Mouse (Mus musculus): ENCODE measurements around the gene Topbp1. TPM values are rescaled to one million over a fixed set of nuclear protein-coding genes. Genes with fewer than 3 reads are reported as not detected.

The Topbp1 gene
- 10 to 100 TPM; 20.5 to 27.4 TPM for total RNA-seq (2021)
- long read RNA-seq, experiment 1, full-length matches to known transcripts = 4 of 7 reads
- long read RNA-seq, experiment 1, partial matches to known transcripts = 2 of 7 reads
- long read RNA-seq, experiment 1, other reads (novel, unspliced or antisense) = 1 of 7 reads
- long read RNA-seq, experiment 2, full-length matches to known transcripts = 7 of 16 reads
- long read RNA-seq, experiment 2, partial matches to known transcripts = 7 of 16 reads
- long read RNA-seq, experiment 2, other reads (novel, unspliced or antisense) = 2 of 16 reads

- peak; percentile 85 to 94 for DNase-seq (ENCODE audit: low spot score in 2 of 2)
Observed at GRCm38 (mm10) chr9:103304927-103305326, at the start of gene Topbp1, which contains the start of gene 1300017J02Rik. Gene Topbp1, plus strand, starts transcription at chr9:103305215. Gene 1300017J02Rik, minus strand, starts transcription at chr9:103305082.

- DNase-seq (ENCODE audit: low spot score in 2 of 2) = no peak
Observed at GRCm38 (mm10) chr9:103265778-103266177, 39.2 kb upstream of the Topbp1 start.

- DNase-seq (ENCODE audit: low spot score in 2 of 2) = no peak
Observed at GRCm38 (mm10) chr9:103271104-103271503, 33.9 kb upstream of the Topbp1 start.

- DNase-seq (ENCODE audit: low spot score in 2 of 2) = no peak
Observed at GRCm38 (mm10) chr9:103274819-103275218, 30.2 kb upstream of the Topbp1 start.

GRCm38 (mm10) chr9:103275676-103276075 lies 29.3 kb upstream of the Topbp1 start:
- no peak for DNase-seq (ENCODE audit: low spot score in 2 of 2)

GRCm38 (mm10) chr9:103276876-103277275 lies 28.1 kb upstream of the Topbp1 start:
- no peak for DNase-seq (ENCODE audit: low spot score in 2 of 2)

GRCm38 (mm10) chr9:103286396-103286795 lies 18.6 kb upstream of the Topbp1 start:
- DNase-seq (ENCODE audit: low spot score in 2 of 2) = no peak

GRCm38 (mm10) chr9:103286901-103287422 lies 18.1 kb upstream of the Topbp1 start:
- DNase-seq (ENCODE audit: low spot score in 2 of 2) = no peak

GRCm38 (mm10) chr9:103287840-103288488 lies 17.1 kb upstream of the Topbp1 start:
- DNase-seq (ENCODE audit: low spot score in 2 of 2) = no peak

- no peak for DNase-seq (ENCODE audit: low spot score in 2 of 2)
Observed at GRCm38 (mm10) chr9:103288489-103289180, 16.4 kb upstream of the Topbp1 start.

- DNase-seq (ENCODE audit: low spot score in 2 of 2) = no peak
Observed at GRCm38 (mm10) chr9:103294507-103294906, 10.5 kb upstream of the Topbp1 start.

- DNase-seq (ENCODE audit: low spot score in 2 of 2) = no peak
Observed at GRCm38 (mm10) chr9:103301086-103301485, 3.9 kb upstream of the Topbp1 start.

- no peak for DNase-seq (ENCODE audit: low spot score in 2 of 2)
Observed at GRCm38 (mm10) chr9:103302239-103302638, 2.8 kb upstream of the Topbp1 start.

- DNase-seq (ENCODE audit: low spot score in 2 of 2) = peak; percentile 50 to 76
Observed at GRCm38 (mm10) chr9:103302666-103303065, 2.3 kb upstream of the Topbp1 start.

- DNase-seq (ENCODE audit: low spot score in 2 of 2) = no peak
Observed at GRCm38 (mm10) chr9:103305332-103306041, 472 bp downstream of the Topbp1 start.

- DNase-seq (ENCODE audit: low spot score in 2 of 2) = no peak
Observed at GRCm38 (mm10) chr9:103309832-103310231, 4.8 kb downstream of the Topbp1 start.

- no peak for DNase-seq (ENCODE audit: low spot score in 2 of 2)
Observed at GRCm38 (mm10) chr9:103324678-103325077, 19.7 kb downstream of the Topbp1 start.

GRCm38 (mm10) chr9:103326449-103326848 lies 21.4 kb downstream of the Topbp1 start:
- DNase-seq (ENCODE audit: low spot score in 2 of 2) = no peak

- DNase-seq (ENCODE audit: low spot score in 2 of 2) = no peak
Observed at GRCm38 (mm10) chr9:103332663-103333062, 27.6 kb downstream of the Topbp1 start.

- no peak for DNase-seq (ENCODE audit: low spot score in 2 of 2)
Observed at GRCm38 (mm10) chr9:103336912-103337311, 31.9 kb downstream of the Topbp1 start.

GRCm38 (mm10) chr9:103347045-103347444 lies 42.0 kb downstream of the Topbp1 start:
- DNase-seq (ENCODE audit: low spot score in 2 of 2) = no peak
